Mouse (Mus musculus) liver, postnatal 0 days (tissue): Measurements from ENCODE around the gene Hamp. TPM values are rescaled to one million over a fixed set of nuclear protein-coding genes. Genes with fewer than 3 reads are reported as not detected.

ENCODE experiments used
- ATAC-seq: fragments of 200-750 bp; cut with Nextera tagmentation; 2 replicates; pipeline ENCODE4 v1.8.0; 2017; ENCODE audit warnings: mild to moderate bottlenecking, moderate library complexity
- DNase-seq: peaks from one replicate; pipeline ENCODE4 v3.0.0-alpha.2; 2016
- H3K27ac ChIP-seq: fragments of 300-500 bp; sonication (generic); 2 replicates; pipeline ENCODE4 v1.5.1; 2014; ENCODE audit warnings: antibody characterized with exemption, moderate library complexity, mild to moderate bottlenecking, low read depth
- H3K27me3 ChIP-seq: fragments of 300-500 bp; sonication (generic); 2 replicates; pipeline ENCODE4 v1.6.1; 2014; ENCODE audit warnings: low read length, control low read depth, mixed read lengths; ENCODE audit not compliant: insufficient read depth
- H3K36me3 ChIP-seq: fragments of 300-500 bp; sonication (generic); replicated peaks from 2 replicates; pipeline ENCODE4 v1.6.1; 2014; ENCODE audit warnings: mild to moderate bottlenecking, control low read depth, low read length, moderate library complexity, mixed read lengths; ENCODE audit not compliant: insufficient read depth
- H3K4me1 ChIP-seq: fragments of 300-500 bp; sonication (generic); 2 replicates; pipeline ENCODE4 v1.6.1; 2014; ENCODE audit warnings: antibody characterized with exemption, mild to moderate bottlenecking, control low read depth; ENCODE audit not compliant: insufficient read depth
- H3K4me2 ChIP-seq: fragments of 300-500 bp; sonication (generic); 2 replicates; pipeline ENCODE4 v1.6.1; 2014; ENCODE audit warnings: low read depth, mild to moderate bottlenecking, low read length, moderate library complexity, mixed read lengths
- H3K4me3 ChIP-seq: fragments of 300-500 bp; sonication (generic); 2 replicates; pipeline ENCODE4 v1.5.1; 2014; ENCODE audit warnings: low read depth, low read length
- H3K9ac ChIP-seq: fragments of 300-500 bp; sonication (generic); replicated peaks from 2 replicates; pipeline ENCODE4 v1.6.1; 2014; ENCODE audit warnings: mild to moderate bottlenecking, moderate library complexity
- H3K9me3 ChIP-seq: fragments of 300-500 bp; sonication (generic); 2 replicates; pipeline ENCODE4 v1.6.1; 2016; ENCODE audit warnings: mild to moderate bottlenecking, control low read depth, low read length, mixed read lengths
- CTCF ChIP-seq: sonication (generic); IDR thresholded peaks from 2 replicates; pipeline ENCODE4 v1.5.1; 2016; ENCODE audit warnings: antibody characterized with exemption, low read depth
- EP300 ChIP-seq: IDR thresholded peaks from 2 replicates; pipeline ENCODE4 v1.6.1; 2016; ENCODE audit warnings: antibody characterized with exemption, low read depth, mild to moderate bottlenecking
- WGBS: fragments of 180-500 bp; shearing (Covaris S2); extraction: QIAGEN DNeasy Blood & Tissue Kit; methylation state at CpG from one replicate; pipeline ENCODE4 v1.1.7; 2014; ENCODE audit not compliant: insufficient replicate concordance; 5-methylcytosine and 5-hydroxymethylcytosine counted together
- polyA plus RNA-seq: library from polyadenylated mRNA; unstranded; fragments of >200 nt; fragmentation: Nextera tagmentation; extraction: Ambion mirVana; gene quantifications from 2 replicates; pipeline ENCODE4 v1.2.1, GENCODE M21; 2015

Hamp gene
- polyA plus RNA-seq, 1 experiment from 2014 or later = 248 TPM

DNA sequence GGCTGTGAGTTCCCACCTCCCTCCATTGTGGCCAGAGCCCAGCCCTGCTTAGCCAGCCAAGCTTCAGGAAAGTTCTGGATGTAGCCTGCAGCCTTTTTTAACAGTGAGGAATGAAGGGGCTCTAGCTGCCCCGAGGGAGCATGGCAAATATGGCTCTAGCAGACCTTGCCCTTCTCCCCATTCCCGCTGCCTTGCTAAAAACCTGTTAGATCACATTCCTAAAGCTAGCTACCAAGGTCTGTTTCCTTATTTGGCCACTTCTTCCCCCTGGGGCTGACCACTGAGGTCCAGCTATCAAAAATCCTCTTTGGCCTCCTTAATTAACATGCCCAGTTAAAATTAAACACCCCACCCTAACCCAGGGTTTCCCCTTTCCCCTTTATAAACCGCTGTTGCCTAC lies 51.3 kb downstream of the Hamp start:
- Histone ChIP-seq H3K4me2 (no peak overlapping the region), H3K4me3 (no peak overlapping the region), H3K27me3 (no peaks in the 10 kb centered on the region), H3K9me3 (no peaks in the 10 kb centered on the region), H3K36me3 (no peaks in the 10 kb centered on the region), H3K4me1 (peaks cover 13% of the 10 kb centered on the region), H3K9ac (no peak overlapping the region), H3K27ac (no peak overlapping the region)
- DNase-seq (no peak), ATAC-seq (no peak)
- TF ChIP-seq CTCF (no peak), EP300 (no peak)
- 63% methylated on average over 3 of the region's 3 CpGs for WGBS

Other genes starting within 250 kb of the Hamp start
- gene 2200002J24Rik, start 245.1 kb downstream of the Hamp start, polyA plus RNA-seq = 0.53 and 1.4 TPM in 2 replicates
- gene Atp4a, start 231.8 kb downstream of the Hamp start, polyA plus RNA-seq = 1.1 and 1.6 TPM in 2 replicates
- 153 and 158 TPM in 2 replicates for gene Tmem147, start 214.5 kb downstream of the Hamp start, polyA plus RNA-seq
- 0.12 TPM in 1 of 2 replicates, not detected in the other for gene Gapdhs, start 200.4 kb downstream of the Hamp start, polyA plus RNA-seq
- 0.69 and 0.77 TPM in 2 replicates for gene Sbsn, start 192.6 kb downstream of the Hamp start, polyA plus RNA-seq
- 1.5 and 1.8 TPM in 2 replicates for gene Dmkn, start 180.3 kb downstream of the Hamp start, polyA plus RNA-seq
- not detected in 2 replicates for gene Krtdap, start 156.1 kb downstream of the Hamp start, polyA plus RNA-seq
- 1.6 and 2.1 TPM in 2 replicates for gene Ffar2, start 120.3 kb downstream of the Hamp start, polyA plus RNA-seq
- not detected in 2 replicates for gene Ffar3, start 87.9 kb downstream of the Hamp start, polyA plus RNA-seq
- gene Ffar1, start 82.5 kb downstream of the Hamp start, polyA plus RNA-seq = 0.06 TPM in 1 of 2 replicates, not detected in the other
- 1.5 and 2.2 TPM in 2 replicates for gene Cd22, start 63.7 kb downstream of the Hamp start, polyA plus RNA-seq
- gene Mag, start 29.2 kb downstream of the Hamp start, polyA plus RNA-seq = 0.47 and 0.51 TPM in 2 replicates
- gene Hamp2, start 19.4 kb downstream of the Hamp start, polyA plus RNA-seq = 0.49 TPM in 1 of 2 replicates, not detected in the other
- gene Usf2, start 12.8 kb upstream of the Hamp start, polyA plus RNA-seq = 11.6 and 12.0 TPM in 2 replicates
- gene Lsr, start 29.4 kb upstream of the Hamp start, polyA plus RNA-seq = 28.2 and 33.7 TPM in 2 replicates
- 4.0 and 5.0 TPM in 2 replicates for gene Fam187b, start 29.8 kb upstream of the Hamp start, polyA plus RNA-seq
- gene Fxyd5, start 98.4 kb upstream of the Hamp start, polyA plus RNA-seq = 25.8 and 29.4 TPM in 2 replicates
- 0.16 TPM in 1 of 2 replicates, not detected in the other for gene Fxyd7, start 107.4 kb upstream of the Hamp start, polyA plus RNA-seq
- 300 and 302 TPM in 2 replicates for gene Fxyd1, start 113.2 kb upstream of the Hamp start, polyA plus RNA-seq
- 0.11 TPM in 1 of 2 replicates, not detected in the other for gene Lgi4, start 115.3 kb upstream of the Hamp start, polyA plus RNA-seq
- gene Fxyd3, start 132.7 kb upstream of the Hamp start, polyA plus RNA-seq = 3.4 TPM in 2 replicates
- gene Hpn, start 171.3 kb upstream of the Hamp start, polyA plus RNA-seq = 250 and 259 TPM in 2 replicates
- 2.8 and 3.1 TPM in 2 replicates for gene Scn1b, start 183.0 kb upstream of the Hamp start, polyA plus RNA-seq
- 7.1 and 8.9 TPM in 2 replicates for gene Gramd1a, start 211.9 kb upstream of the Hamp start, polyA plus RNA-seq